Mouse (Mus musculus): ENCODE data around the gene Gm8300.
"Not testable (repeated sequence)": the region's sequence is repeated elsewhere in the genome, so short reads cannot be mapped to it uniquely, and the experiment has no call there.

- not testable (repeated sequence) for TF ChIP-seq BHLHE40 (IDR thresholded peaks at IDR 0.05; ENCODE audit: borderline replicate concordance, low read depth, low read length); POLR2A (IDR thresholded peaks at IDR 0.05; ENCODE audit: control insufficient read depth in 1 of 2, insufficient read depth in 1 of 2, low read depth in 1 of 2, low read length in 2 of 2, poor library complexity in 1 of 2); ELF1 (IDR thresholded peaks at IDR 0.05; ENCODE audit: low read depth, low read length); E2F4 (IDR thresholded peaks at IDR 0.05; ENCODE audit: borderline replicate concordance, low read depth, low read length); CTCF (IDR thresholded peaks at IDR 0.05 in 2 of 3, conservative IDR thresholded peaks at IDR 0.05 in 1 of 3; ENCODE audit: control insufficient read depth in 1 of 3, insufficient read depth in 1 of 3, low read depth in 2 of 3, low read length in 3 of 3, poor library complexity in 1 of 3, severe bottlenecking in 1 of 3)
Measured at GRCm38 (mm10) chr12:87494421-87494820, 19.7 kb upstream of the Gm8300 start, which contains the start of gene Gm5788.
